Mouse (Mus musculus): Measurements from ENCODE around the gene Pin4. TPM values are rescaled to one million over a fixed set of nuclear protein-coding genes. Genes with fewer than 3 reads are reported as not detected.

The Pin4 gene
- polyA plus RNA-seq (2014; fragmentation: Nextera tagmentation; extraction: Ambion mirVana) = 50.9 and 54.2 TPM in 2 replicates

DNA sequence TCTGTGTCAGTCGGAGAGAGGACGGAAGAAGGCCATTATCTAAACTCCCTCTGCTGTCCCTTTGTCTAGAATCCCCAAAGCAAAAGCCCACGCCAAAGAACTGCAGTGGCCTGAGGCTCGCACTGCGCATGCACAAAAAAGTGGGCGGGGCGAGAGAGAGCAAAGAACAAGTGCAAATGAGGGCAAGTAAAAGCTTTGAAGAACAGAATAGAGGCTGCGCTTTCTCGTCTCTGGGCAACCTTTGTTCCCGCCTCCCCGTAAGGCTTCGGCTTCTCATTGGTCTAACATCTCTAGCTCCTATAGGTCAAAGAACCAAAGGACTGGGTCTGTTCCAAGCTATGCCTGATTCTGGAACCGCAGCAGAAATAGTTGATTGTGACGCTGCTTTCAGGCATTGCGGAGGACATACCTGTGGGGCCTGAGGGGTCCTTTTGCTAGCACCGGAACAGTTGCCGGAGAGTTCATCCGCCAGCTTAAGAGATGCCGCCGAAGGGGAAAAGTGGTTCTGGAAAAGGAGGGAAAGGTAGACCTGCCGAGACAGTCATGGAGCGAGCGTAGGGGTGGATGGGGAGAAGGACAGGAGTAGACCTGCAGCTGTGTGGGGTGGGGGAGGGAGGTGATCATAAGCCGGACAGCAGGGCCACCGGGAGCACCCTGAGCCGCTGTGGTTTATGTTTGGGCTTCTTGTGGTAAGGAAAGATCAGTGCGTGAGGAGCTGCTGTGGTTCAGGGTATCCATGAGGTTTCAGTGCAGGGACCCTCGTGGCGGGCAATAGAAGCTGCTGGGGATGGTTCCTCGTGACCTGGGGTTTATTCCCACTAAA is at the start of gene Pin4:
Gene Pin4 (plus strand): TSS at position 406 of the 823 bp plus-strand sequence.
- 13% methylated on average over 30 of the region's 30 CpGs for WGBS (ENCODE audit: insufficient replicate concordance)
- Histone ChIP-seq H3K9me3 (replicated peaks; ENCODE audit: control insufficient read depth, low read length) (no peaks in the 10 kb centered on the region), H3K36me3 (ENCODE audit: control insufficient read depth, insufficient read depth, low read length) (no peaks in the 10 kb centered on the region; the same call in 1 of the 2 replicates), H3K9ac (ENCODE audit: low read depth, low read length) (peak within 1 kb of the TSS; percentile 79), H3K4me3 (ENCODE audit: low read depth, low read length) (peak within 1 kb of the TSS; percentile 69), H3K4me1 (ENCODE audit: control insufficient read depth, insufficient read depth, low read length) (no peaks in the 10 kb centered on the region), H3K4me2 (peak within 1 kb of the TSS; percentile 69), H3K27ac (ENCODE audit: low read depth, low read length) (0 out of 2 replicates have a peak within 1 kb of the TSS, but pooled peaks have one; percentile 2), H3K27me3 (ENCODE audit: control insufficient read depth, insufficient read depth, low read length) (no peaks in the 10 kb centered on the region; the same call in 1 of the 2 replicates)
- ATAC-seq (replicated peaks; ENCODE audit: insufficient number of reproducible peaks, low FRiP score, low TSS enrichment) = peak; percentile 93

DNA sequence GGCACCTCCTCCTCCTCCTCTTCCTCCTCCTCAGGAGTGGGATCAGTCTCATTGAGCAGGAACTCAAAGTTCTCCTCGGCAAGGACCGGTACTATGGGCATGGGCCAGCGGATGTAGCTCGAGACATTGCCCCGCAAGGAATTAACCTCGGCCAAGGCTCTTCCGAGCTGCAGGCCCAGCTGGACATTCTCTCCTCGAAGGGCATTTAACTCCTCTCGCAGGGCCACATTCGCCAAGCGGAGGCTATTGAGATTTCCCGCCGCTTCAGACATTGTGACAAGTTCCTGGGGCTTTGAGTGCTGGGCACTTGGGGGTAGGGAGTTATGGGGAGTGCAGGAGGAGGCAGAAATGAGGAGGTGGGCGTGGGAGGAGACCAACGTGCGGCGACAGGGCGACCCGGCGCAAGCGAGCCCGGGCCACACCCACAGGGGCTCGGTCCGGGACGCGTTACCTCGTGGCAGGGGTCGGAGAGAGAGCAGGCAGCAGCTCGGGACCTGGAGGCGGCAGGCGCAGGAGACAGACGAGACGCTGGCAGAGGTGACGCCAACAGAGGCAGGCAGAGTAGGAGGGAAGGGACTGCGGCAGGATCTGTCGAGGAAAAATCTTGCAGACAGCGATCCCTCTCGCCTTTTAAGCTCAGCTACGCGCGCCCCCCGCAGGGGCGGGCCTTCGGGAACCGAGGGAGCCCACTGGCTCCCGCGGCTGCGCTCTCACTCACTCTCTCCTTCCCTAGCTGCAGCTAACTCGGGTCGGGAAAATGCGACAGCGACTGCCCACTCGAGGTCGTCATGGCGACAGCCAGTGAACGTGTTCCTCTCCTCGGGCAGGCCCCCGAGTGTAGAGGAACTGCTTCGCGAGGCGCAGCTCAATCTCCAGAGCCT is 48.4 kb upstream of the Pin4 start, which contains the start of gene Rtl5:
Gene Rtl5 (minus strand): TSS at position 714 of the 881 bp plus-strand sequence.
- Histone ChIP-seq H3K36me3 (ENCODE audit: control insufficient read depth, insufficient read depth, low read length) (peaks cover 3% of the 10 kb centered on the region; the same call in 1 of the 2 replicates), H3K4me3 (ENCODE audit: low read depth, low read length) (peak within 1 kb of the TSS; percentile 46), H3K9ac (ENCODE audit: low read depth, low read length) (peak within 1 kb of the TSS; percentile 67), H3K4me2 (peak within 1 kb of the TSS; percentile 74), H3K27ac (ENCODE audit: low read depth, low read length) (peak within 1 kb of the TSS; percentile 74), H3K27me3 (ENCODE audit: control insufficient read depth, insufficient read depth, low read length) (peaks cover 6% of the 10 kb centered on the region; the same call in 1 of the 2 replicates), H3K4me1 (ENCODE audit: control insufficient read depth, insufficient read depth, low read length) (0 out of 2 replicates have a peak, but pooled peaks cover 2% of the 10 kb centered on the region), H3K9me3 (replicated peaks; ENCODE audit: control insufficient read depth, low read length) (no peaks in the 10 kb centered on the region)
- ATAC-seq (replicated peaks; ENCODE audit: insufficient number of reproducible peaks, low FRiP score, low TSS enrichment) = peak; percentile 82
- WGBS (ENCODE audit: insufficient replicate concordance) = 17% methylated on average over 59 of the region's 61 CpGs

DNA sequence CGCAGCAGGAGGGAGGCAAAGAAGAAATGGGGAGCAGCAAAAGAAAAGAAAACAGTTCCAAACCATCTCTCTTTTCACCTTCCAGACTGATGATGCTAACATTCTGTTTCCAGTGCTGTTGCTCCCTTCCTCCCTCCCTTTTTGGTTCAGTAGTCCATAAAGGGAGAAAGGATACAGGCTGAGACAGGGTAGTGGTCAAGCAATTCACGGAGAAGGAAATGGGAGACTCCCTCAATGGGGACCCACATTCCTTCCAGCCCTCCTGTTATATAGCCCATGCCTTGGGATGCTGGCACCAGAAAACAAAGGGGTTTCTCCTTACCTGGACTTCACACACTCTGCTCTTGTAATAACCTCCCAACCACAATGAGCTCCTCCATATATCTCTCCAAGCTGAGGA is 47.7 kb upstream of the Pin4 start:
- peak overlapping the region; percentile 74; the same call in 1 of the 2 replicates for H3K27ac ChIP-seq (ENCODE audit: low read depth, low read length)

DNA sequence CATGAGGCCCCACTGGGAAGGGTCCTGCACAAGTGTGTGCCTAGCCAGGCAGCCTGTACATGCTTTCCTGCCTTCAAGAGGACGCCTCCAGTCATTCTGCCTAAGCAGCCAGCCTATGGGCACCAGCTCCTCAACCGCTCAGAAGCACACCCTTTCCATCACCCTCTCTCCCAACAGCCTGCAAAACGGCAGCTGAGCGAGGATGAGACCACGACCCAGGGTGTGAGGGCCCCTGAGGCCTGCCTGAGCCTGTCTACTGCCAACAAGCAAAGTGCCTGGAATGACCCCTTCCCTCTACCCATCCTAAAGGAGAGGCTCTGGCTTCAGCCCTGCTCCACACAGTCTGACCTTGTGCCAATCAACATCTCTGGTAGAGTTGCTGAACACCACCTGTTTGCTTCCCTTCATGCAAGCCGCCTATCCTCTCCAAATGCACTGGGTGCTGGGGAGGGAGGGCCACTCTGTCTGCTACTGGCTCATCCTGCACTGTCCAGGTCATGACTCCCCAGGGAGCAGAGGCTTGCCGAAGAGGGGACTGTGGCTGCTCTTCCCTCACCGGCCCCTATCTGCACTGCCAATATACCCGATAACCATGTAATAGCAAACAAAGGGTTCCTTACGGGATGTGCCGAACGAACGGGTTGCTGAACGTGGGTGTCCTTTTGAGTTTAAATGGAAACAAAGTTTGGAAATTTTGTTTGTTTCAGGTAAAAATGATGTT is 45.5 kb upstream of the Pin4 start:
- Histone ChIP-seq H3K9me3 (replicated peaks; ENCODE audit: control insufficient read depth, low read length) (no peaks in the 10 kb centered on the region), H3K27me3 (ENCODE audit: control insufficient read depth, insufficient read depth, low read length) (peaks cover 6% of the 10 kb centered on the region; the same call in 1 of the 2 replicates), H3K27ac (ENCODE audit: low read depth, low read length) (no peak overlapping the region), H3K4me3 (ENCODE audit: low read depth, low read length) (no peak overlapping the region), H3K9ac (ENCODE audit: low read depth, low read length) (no peak overlapping the region), H3K4me2 (no peak overlapping the region), H3K36me3 (ENCODE audit: control insufficient read depth, insufficient read depth, low read length) (peaks cover 3% of the 10 kb centered on the region; the same call in 1 of the 2 replicates), H3K4me1 (ENCODE audit: control insufficient read depth, insufficient read depth, low read length) (0 out of 2 replicates have a peak, but pooled peaks cover 2% of the 10 kb centered on the region)
- WGBS (ENCODE audit: insufficient replicate concordance) = 84% methylated on average over 14 of the region's 14 CpGs
- no peak for ATAC-seq (replicated peaks; ENCODE audit: insufficient number of reproducible peaks, low FRiP score, low TSS enrichment)

More for the DNA sequence above, 47.7 kb upstream of the Pin4 start:
- peaks cover 6% of the 10 kb centered on the region; the same call in 1 of the 2 replicates for H3K27me3 ChIP-seq (ENCODE audit: control insufficient read depth, insufficient read depth, low read length)
- no peak overlapping the region for H3K9ac ChIP-seq (ENCODE audit: low read depth, low read length)
- 34% methylated on average over 2 of the region's 2 CpGs for WGBS (ENCODE audit: insufficient replicate concordance)
- peaks cover 3% of the 10 kb centered on the region; the same call in 1 of the 2 replicates for H3K36me3 ChIP-seq (ENCODE audit: control insufficient read depth, insufficient read depth, low read length)
- no peaks in the 10 kb centered on the region for H3K9me3 ChIP-seq (replicated peaks; ENCODE audit: control insufficient read depth, low read length)
- H3K4me2 ChIP-seq = peak overlapping the region; percentile 74
- 0 out of 2 replicates have a peak, but pooled peaks cover 2% of the 10 kb centered on the region for H3K4me1 ChIP-seq (ENCODE audit: control insufficient read depth, insufficient read depth, low read length)
- H3K4me3 ChIP-seq (ENCODE audit: low read depth, low read length) = peak overlapping the region; percentile 46
- no peak for ATAC-seq (replicated peaks; ENCODE audit: insufficient number of reproducible peaks, low FRiP score, low TSS enrichment)

DNA sequence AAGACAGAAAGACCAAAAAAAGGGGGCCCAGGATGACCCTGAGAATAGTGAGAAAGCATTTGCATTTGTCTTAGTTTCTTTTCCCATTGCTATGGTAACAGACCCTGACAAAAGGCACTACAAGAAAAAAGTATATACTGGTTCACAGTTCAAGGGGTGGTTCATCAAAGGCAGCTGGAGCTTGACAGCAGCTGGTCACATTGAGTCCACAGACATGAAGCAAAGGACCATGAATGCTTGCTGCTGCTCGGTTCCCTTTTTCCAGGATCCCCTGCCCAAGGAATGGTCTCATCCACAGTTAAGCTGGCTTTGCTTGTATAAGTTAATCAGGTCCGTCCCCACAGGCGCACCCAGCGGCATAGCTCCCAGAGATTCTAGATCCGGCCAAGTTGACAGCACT is 44.8 kb upstream of the Pin4 start:
- Histone ChIP-seq H3K36me3 (ENCODE audit: control insufficient read depth, insufficient read depth, low read length) (peaks cover 3% of the 10 kb centered on the region; the same call in 1 of the 2 replicates), H3K4me1 (ENCODE audit: control insufficient read depth, insufficient read depth, low read length) (0 out of 2 replicates have a peak, but pooled peaks cover 2% of the 10 kb centered on the region), H3K27me3 (ENCODE audit: control insufficient read depth, insufficient read depth, low read length) (peaks cover 6% of the 10 kb centered on the region; the same call in 1 of the 2 replicates), H3K9me3 (replicated peaks; ENCODE audit: control insufficient read depth, low read length) (no peaks in the 10 kb centered on the region), H3K4me2 (no peak overlapping the region), H3K27ac (ENCODE audit: low read depth, low read length) (no peak overlapping the region), H3K9ac (ENCODE audit: low read depth, low read length) (no peak overlapping the region), H3K4me3 (ENCODE audit: low read depth, low read length) (no peak overlapping the region)
- 74% methylated on average over 5 of the region's 5 CpGs for WGBS (ENCODE audit: insufficient replicate concordance)
- ATAC-seq (replicated peaks; ENCODE audit: insufficient number of reproducible peaks, low FRiP score, low TSS enrichment) = no peak

DNA sequence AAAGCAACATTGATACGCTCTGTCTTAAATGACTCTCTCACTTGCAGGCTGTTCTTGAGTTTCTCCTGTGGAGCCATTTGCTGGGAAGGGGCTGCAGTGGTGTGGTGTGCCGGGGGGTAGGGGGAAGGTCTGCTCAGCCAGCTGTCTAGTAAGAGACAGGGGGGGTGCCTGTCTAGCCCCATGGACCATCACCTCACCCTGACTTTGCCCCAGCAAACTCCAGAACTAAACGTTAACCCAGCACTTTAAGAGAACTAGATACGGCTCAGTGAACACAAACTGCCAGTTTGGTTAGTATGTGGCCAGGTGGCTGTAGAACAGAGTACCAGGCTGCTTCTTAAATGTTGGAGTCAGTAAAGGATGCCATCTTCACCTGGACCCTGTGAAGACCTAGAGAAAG is 44.1 kb upstream of the Pin4 start:
- ATAC-seq (replicated peaks; ENCODE audit: insufficient number of reproducible peaks, low FRiP score, low TSS enrichment) = no peak
- WGBS (ENCODE audit: insufficient replicate concordance) = 79% methylated on average over 4 of the region's 4 CpGs
- Histone ChIP-seq H3K36me3 (ENCODE audit: control insufficient read depth, insufficient read depth, low read length) (peaks cover 3% of the 10 kb centered on the region; the same call in 1 of the 2 replicates), H3K9ac (ENCODE audit: low read depth, low read length) (no peak overlapping the region), H3K27ac (ENCODE audit: low read depth, low read length) (no peak overlapping the region), H3K27me3 (ENCODE audit: control insufficient read depth, insufficient read depth, low read length) (peaks cover 6% of the 10 kb centered on the region; the same call in 1 of the 2 replicates), H3K4me1 (ENCODE audit: control insufficient read depth, insufficient read depth, low read length) (no peaks in the 10 kb centered on the region), H3K4me2 (no peak overlapping the region), H3K4me3 (ENCODE audit: low read depth, low read length) (no peak overlapping the region), H3K9me3 (replicated peaks; ENCODE audit: control insufficient read depth, low read length) (no peaks in the 10 kb centered on the region)

DNA sequence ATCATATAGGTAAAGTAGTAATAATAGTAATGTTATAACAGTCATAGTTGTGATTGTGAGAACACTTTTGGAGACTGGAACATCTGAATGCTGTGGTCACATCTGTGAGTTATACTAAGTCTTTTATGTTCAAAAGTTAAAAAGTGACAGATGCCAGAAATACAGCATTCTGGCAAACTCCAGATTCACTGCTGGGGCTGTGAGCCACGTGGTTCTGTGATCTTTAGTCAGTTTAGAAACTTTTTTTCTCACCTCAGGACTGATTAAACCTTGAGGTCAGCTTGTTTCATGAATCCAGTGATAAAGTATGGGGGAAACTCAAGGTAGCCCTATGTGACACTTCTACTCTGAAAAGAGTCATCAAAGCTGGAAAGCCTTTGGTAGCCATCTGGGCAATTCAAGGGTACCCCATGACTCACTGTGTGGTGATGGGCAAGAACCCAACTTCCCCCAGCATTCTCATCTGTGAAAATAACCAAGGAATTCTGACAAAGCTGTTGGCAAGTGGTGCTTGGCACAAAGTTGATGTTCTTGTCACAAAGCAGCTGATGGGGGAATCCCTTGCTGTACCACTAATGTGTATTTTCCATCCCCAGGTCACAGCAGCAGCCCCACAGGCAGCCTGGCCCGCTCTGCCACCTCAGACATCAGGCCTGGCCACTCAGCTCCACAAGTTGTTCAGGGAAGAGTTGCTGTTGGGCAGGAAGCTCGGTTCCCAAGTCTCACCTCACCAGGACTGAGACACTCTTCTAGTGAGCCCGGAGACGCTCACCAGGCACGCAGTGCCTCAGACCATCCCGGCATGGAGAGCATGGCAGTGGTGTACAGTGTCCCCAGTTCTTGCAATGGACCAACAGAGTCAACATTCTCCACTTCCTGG is 42.1 kb upstream of the Pin4 start:
- no peaks in the 10 kb centered on the region for H3K4me1 ChIP-seq (ENCODE audit: control insufficient read depth, insufficient read depth, low read length)
- H3K27ac ChIP-seq (ENCODE audit: low read depth, low read length) = no peak overlapping the region
- WGBS (ENCODE audit: insufficient replicate concordance) = 77% methylated on average over 7 of the region's 7 CpGs
- no peak overlapping the region for H3K4me2 ChIP-seq
- ATAC-seq (replicated peaks; ENCODE audit: insufficient number of reproducible peaks, low FRiP score, low TSS enrichment) = no peak
- peaks cover 3% of the 10 kb centered on the region; the same call in 1 of the 2 replicates for H3K36me3 ChIP-seq (ENCODE audit: control insufficient read depth, insufficient read depth, low read length)
- H3K27me3 ChIP-seq (ENCODE audit: control insufficient read depth, insufficient read depth, low read length) = peaks cover under 1% of the 10 kb centered on the region; the same call in 1 of the 2 replicates
- no peak overlapping the region for H3K9ac ChIP-seq (ENCODE audit: low read depth, low read length)
- no peaks in the 10 kb centered on the region for H3K9me3 ChIP-seq (replicated peaks; ENCODE audit: control insufficient read depth, low read length)
- H3K4me3 ChIP-seq (ENCODE audit: low read depth, low read length) = no peak overlapping the region
